Mouse (Mus musculus) erythroblast, embryonic 14.5 days (primary cell): Measurements from ENCODE around the gene Rbm43. TPM values are rescaled to one million over a fixed set of nuclear protein-coding genes. Genes with fewer than 3 reads are reported as not detected.
A peak's percentile ranks its signal among the peaks of the same experiment; 100 is the strongest.

ENCODE experiments used
- H3K27me3 ChIP-seq: 2 replicates; pipeline ENCODE4 v1.6.1; 2012; ENCODE audit warnings: inconsistent platforms; ENCODE audit not compliant: control insufficient read depth
- H3K36me3 ChIP-seq: 2 replicates; pipeline ENCODE4 v1.6.1; 2012; ENCODE audit warnings: mild to moderate bottlenecking, inconsistent platforms; ENCODE audit not compliant: control insufficient read depth
- H3K4me1 ChIP-seq: 2 replicates; pipeline ENCODE4 v1.6.1; 2012; ENCODE audit warnings: inconsistent platforms; ENCODE audit not compliant: control insufficient read depth
- H3K4me3 ChIP-seq: replicated peaks from 2 replicates; pipeline ENCODE3; 2012; ENCODE audit warnings: moderate library complexity, mild to moderate bottlenecking, inconsistent platforms
- H3K9me3 ChIP-seq: 2 replicates; pipeline ENCODE4 v1.6.1; 2012; ENCODE audit warnings: low read length, inconsistent platforms, mixed read lengths; ENCODE audit not compliant: control insufficient read depth
- GATA1 ChIP-seq: IDR thresholded peaks from 2 replicates; pipeline ENCODE4 v1.6.1; 2012; ENCODE audit warnings: low read length, inconsistent platforms, mixed read lengths
- TAL1 ChIP-seq: IDR thresholded peaks from 3 replicates; pipeline ENCODE4 v1.6.1; 2012; ENCODE audit warnings: low read length, inconsistent platforms, mixed read lengths
- polyA plus RNA-seq: library from polyadenylated mRNA; stranded (reverse); fragments of >175 nt; gene quantifications from 2 replicates; pipeline ENCODE4 v1.2.3, GENCODE M21; 2012

The Rbm43 gene
- polyA plus RNA-seq, 1 experiment = 0.74 TPM

DNA sequence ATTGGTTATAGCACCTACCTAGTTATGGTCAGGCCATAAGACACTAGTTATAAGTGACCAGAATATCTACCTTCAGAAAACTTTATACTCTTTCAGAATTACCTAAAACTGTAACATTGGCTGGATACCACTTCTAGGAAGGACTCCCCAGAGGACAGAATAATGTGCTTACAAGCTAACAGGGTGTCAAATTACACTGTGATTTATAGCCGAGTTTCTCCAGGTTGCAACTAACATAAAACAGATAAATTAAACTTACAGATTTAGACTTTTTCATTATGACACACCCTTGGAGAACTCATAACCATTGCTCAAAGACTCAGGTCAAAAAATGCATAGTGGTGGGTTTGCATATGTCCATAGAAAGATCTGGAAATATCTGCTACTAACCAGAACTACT is 15.9 kb upstream of the Rbm43 start:
- Histone ChIP-seq H3K27me3 (no peaks in the 10 kb centered on the region), H3K4me1 (no peaks in the 10 kb centered on the region), H3K36me3 (no peaks in the 10 kb centered on the region), H3K9me3 (no peaks in the 10 kb centered on the region; the same call in 1 of the 2 replicates), H3K4me3 (no peak overlapping the region)
- no peak for TF ChIP-seq TAL1
- no peak for TF ChIP-seq GATA1

- H3K27me3 ChIP-seq = no peaks in the 10 kb centered on the region
- no peak overlapping the region for H3K4me3 ChIP-seq
- no peaks in the 10 kb centered on the region for H3K36me3 ChIP-seq
- H3K4me1 ChIP-seq = no peaks in the 10 kb centered on the region
- no peak for TF ChIP-seq GATA1
- TF ChIP-seq TAL1 = no peak
- H3K9me3 ChIP-seq = no peaks in the 10 kb centered on the region; the same call in 1 of the 2 replicates
These were observed 13.3 kb upstream of the Rbm43 start for GRCm38 (mm10) chr2:51948105-51948830.

- no peaks in the 10 kb centered on the region; the same call in 1 of the 2 replicates for H3K9me3 ChIP-seq
- no peaks in the 10 kb centered on the region for H3K27me3 ChIP-seq
- TF ChIP-seq TAL1 = no peak
- no peak for TF ChIP-seq GATA1
- H3K36me3 ChIP-seq = no peaks in the 10 kb centered on the region
- peaks cover 11% of the 10 kb centered on the region for H3K4me1 ChIP-seq
- H3K4me3 ChIP-seq = no peak overlapping the region
These were observed 10.8 kb upstream of the Rbm43 start for GRCm38 (mm10) chr2:51945812-51946211.

- H3K4me1 ChIP-seq = peaks cover 37% of the 10 kb centered on the region
- TF ChIP-seq GATA1 (no peak), TAL1 (no peak)
- no peaks in the 10 kb centered on the region for H3K36me3 ChIP-seq
- H3K4me3 ChIP-seq = no peak overlapping the region
- no peaks in the 10 kb centered on the region for H3K27me3 ChIP-seq
- no peaks in the 10 kb centered on the region for H3K9me3 ChIP-seq
These were observed 6.9 kb upstream of the Rbm43 start for GRCm38 (mm10) chr2:51941832-51942231.

- peaks cover 65% of the 10 kb centered on the region for H3K4me1 ChIP-seq
These were observed 3.8 kb upstream of the Rbm43 start for GRCm38 (mm10) chr2:51938750-51939149.

DNA sequence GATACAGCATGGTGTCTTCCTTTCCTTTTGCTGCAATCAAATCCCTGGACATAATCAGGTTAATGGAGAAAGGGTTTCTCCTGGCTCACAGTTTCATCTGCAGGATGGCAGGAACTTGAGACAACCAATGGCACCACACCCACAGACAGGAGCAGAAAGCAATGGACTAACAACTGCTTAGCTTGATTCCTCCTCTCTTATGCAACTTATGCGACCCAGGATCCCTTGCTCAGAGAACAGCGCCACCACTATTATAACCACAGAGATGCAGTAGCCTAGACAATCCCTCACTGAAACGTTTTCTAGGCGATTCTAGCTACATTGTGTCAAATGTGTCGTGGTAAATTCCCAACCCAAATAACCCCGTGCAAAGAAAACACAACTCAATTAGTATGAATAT is 2.0 kb upstream of the Rbm43 start:
- Histone ChIP-seq H3K9me3 (no peaks in the 10 kb centered on the region), H3K36me3 (peaks cover 7% of the 10 kb centered on the region), H3K4me3 (no peak overlapping the region), H3K4me1 (peaks cover 76% of the 10 kb centered on the region), H3K27me3 (no peaks in the 10 kb centered on the region)
- TF ChIP-seq GATA1 (no peak), TAL1 (no peak)

More at GRCm38 (mm10) chr2:51938750-51939149, 3.8 kb upstream of the Rbm43 start:
- Histone ChIP-seq H3K4me3 (no peak overlapping the region), H3K36me3 (no peaks in the 10 kb centered on the region), H3K9me3 (no peaks in the 10 kb centered on the region), H3K27me3 (no peaks in the 10 kb centered on the region)
- TF ChIP-seq GATA1 (peak; percentile 42; the same call in 1 of the 2 replicates), TAL1 (no peak)

DNA sequence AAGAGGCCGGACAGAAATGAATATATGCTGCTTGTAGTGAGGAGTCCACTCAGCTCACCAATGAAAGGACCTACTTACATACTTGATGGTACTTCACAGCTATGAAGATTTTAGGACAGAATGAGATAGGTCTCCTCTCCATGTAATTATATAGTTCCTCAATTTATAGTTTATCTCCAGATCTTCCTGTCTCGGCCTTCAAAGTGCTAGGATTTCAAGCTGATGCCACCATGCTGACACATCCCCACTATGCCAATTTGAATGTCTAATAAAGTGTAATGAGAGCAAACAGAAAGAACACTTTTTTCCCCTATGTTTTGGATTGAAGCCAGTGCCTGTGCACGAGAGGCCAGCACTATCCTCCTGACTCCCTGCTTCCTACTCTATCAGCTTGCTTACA is 1.6 kb upstream of the Rbm43 start:
- Histone ChIP-seq H3K4me3 (no peak overlapping the region), H3K36me3 (peaks cover 11% of the 10 kb centered on the region), H3K4me1 (peaks cover 72% of the 10 kb centered on the region)

DNA sequence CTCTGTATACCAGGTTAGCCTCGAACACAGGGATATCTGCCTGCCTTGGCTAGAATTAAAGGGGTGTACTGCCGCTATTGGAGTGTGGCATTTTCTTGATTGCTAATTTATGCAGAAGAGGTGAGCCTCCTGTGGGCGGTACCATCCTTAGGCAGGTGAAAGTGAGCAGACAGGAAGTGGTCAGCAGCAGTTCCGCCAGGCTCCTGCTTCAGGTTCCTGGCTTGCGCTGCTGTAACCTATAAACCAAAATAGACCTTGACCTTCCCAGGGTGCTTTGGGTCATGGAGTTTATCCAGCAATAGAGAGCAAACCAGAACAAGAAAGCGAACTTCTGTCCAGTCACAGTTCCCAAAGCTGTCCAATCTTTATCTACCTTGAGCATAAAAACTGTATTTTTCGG is 958 bp upstream of the Rbm43 start:
- Histone ChIP-seq H3K4me1 (peaks cover 70% of the 10 kb centered on the region), H3K4me3 (peak overlapping the region; percentile 70), H3K36me3 (peaks cover 17% of the 10 kb centered on the region), H3K9me3 (peaks cover under 1% of the 10 kb centered on the region), H3K27me3 (no peaks in the 10 kb centered on the region)
- no peak for TF ChIP-seq TAL1
- no peak for TF ChIP-seq GATA1

More for the DNA sequence above, 1.6 kb upstream of the Rbm43 start:
- Histone ChIP-seq H3K9me3 (no peaks in the 10 kb centered on the region), H3K27me3 (no peaks in the 10 kb centered on the region)
- TF ChIP-seq TAL1 = no peak
- TF ChIP-seq GATA1 = no peak

DNA sequence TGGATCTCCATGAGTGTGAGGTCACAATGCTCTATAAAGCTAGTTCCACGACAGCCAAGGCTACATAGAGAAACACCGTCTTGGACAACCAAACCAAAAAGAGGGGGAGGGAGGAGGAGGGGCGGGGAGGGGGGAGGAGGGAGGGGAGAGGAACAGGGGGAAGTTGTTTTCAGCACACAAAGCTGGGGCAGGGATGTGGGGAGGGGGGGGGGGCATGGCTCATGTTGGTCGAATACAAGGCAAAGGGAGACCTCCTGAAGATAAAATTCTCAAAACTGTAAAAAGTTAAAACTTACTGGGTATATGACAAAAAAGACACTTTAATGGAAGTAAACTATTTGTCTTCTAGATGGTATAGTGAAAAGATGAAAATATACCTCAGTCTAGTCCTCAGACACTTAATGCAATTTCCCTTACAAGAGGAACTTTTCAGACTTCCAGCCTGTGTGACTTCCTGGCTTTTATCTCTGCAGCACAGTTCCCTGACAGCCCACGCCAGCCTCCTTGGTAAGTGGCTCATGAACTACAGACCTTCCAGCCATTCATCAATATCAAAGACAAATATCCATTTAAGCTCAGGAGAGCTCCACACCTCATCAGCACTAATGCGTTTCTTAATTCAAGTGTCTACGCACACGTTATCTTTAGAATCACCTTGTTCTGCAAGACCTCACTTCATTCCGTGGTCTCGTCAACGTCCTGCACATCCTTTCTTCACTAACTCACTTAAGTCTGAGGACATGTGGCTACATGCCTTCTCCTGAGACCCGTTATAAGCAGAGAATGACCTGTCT is 1.4 kb downstream of the Rbm43 start:
- H3K27me3 ChIP-seq = no peaks in the 10 kb centered on the region
- H3K36me3 ChIP-seq = peaks cover 37% of the 10 kb centered on the region
- H3K4me3 ChIP-seq = peak overlapping the region; percentile 70
- peaks cover 62% of the 10 kb centered on the region for H3K4me1 ChIP-seq
- TF ChIP-seq GATA1 = no peak; the same call in 1 of the 2 replicates
- no peak for TF ChIP-seq TAL1
- H3K9me3 ChIP-seq = peaks cover 5% of the 10 kb centered on the region
